Mouse (Mus musculus) 3134 (cell line): ENCODE measurements around the gene Cdkal1.
A peak's percentile ranks its signal among the peaks of the same experiment; 100 is the strongest.

Experiments used
- DNase-seq: peaks from one replicate; pipeline ENCODE4 v3.0.0-alpha.2; 2011; ENCODE audit warnings: low spot score; ENCODE audit not compliant: insufficient read length; ENCODE audit errors: extremely low read depth

Cdkal1 gene

DNA sequence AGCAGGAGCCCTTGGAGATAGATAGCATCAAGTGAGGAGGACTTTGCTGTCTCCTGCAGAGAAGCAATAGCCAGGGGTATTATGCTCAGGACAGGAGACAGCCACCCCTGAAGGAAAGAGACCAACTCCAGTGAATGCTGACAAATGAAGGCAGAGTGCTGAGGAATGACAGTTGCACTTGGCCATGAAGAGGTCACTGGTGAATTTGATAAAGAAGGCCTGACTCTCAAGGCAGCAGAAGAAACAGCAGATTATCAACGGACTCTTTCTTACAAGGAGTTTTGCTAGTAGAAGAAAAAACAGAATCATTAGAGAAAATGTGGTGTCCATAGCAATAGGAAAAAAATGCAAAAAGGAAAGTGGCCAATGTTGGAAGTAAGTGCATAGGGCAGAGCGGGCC, 37.2 kb downstream of the Cdkal1 start:
- DNase-seq: no peak

DNA sequence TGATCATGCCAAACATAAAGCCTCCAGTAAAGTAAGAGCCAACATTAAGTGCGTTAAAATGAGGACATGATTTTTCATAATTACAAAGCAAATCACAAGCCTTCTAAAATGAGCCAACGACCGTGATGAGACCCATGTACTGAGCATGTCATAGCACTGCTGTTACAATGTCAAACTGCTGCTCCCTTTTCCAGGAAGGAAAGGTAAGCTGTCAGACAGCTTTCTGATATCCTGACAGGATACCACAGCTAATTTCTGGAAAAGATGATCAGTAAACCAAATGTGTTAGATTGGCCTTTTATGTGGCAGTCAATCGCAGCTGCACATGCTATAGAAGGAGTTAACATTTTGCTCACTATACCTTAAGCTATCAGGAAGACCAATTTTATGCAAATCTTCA, 44.7 kb downstream of the Cdkal1 start:
- DNase-seq: no peak

DNA sequence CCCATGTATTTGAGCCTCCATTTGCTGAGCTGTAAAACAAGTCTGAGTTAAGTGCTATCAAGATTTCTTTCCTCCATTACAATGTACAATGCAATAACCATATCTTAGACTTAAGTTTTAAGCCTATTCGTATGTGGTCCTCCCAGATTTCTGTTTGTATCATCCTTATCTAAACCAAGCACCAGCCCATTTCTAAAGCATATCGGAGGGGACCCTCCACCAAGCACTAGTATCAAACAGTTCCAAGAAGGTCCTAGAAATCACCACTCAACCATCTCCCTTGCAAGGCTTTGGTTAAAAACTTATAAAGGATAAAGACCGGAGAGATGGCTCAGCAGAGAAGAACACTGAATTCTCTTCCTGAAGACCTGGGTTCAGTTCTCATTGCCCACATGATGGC, 47.1 kb downstream of the Cdkal1 start:
- no peak for DNase-seq

DNA sequence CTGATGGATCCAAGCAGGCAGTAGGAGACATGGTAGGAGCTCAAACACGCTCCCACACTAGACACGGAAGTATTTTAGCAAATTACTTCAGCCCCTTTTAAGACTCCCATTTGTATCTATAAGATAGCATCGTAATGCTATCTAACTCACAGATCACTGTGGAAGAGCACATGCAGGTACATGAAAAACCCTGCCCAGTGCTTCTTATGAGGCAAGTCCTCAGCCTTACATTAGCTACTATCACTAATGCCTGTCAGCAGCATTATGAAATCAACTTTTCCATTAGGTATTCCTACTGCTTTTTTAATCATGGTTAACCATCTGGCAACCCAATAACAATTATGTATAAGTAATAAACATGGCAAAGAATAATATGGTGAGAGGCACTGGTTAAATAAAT, 47.5 kb downstream of the Cdkal1 start:
- no peak for DNase-seq

DNA sequence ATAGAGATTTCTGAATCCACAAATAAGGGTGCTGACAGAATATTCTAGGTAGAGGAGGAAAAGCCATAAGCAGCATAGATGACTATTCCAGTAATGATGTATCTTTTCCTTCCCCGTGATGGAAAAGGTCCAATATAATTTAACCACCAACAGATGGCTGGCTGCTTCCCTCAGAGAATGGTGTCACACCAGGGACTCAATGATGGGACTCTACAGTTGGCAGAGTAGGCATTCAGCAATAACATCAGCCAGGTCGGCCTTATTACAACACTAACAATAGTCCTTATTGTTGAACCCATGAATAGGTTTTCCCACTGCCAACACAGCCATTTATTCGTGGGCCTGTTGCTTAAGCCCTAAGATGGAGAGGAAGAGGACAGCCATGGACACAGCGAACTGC, 48.6 kb downstream of the Cdkal1 start:
- no peak for DNase-seq

DNA sequence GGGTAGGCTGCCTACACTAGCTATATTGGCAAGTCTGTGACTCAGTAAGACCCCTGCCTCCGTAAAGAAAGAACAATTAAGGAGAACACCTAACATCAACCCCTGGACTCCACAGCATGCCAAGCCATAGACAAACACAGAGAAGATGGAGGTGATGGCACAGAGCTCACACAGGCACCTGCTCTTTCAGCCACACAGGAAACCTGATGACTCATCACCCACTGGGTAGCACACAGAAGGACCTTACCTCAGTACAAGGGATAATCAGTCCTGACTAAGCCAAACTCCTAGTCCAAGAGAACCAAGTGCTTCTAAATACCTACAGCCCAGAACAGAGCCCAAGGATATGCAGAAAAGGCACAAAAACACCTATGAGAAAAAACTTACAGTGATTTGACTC, 50.2 kb downstream of the Cdkal1 start:
- no peak for DNase-seq

DNA sequence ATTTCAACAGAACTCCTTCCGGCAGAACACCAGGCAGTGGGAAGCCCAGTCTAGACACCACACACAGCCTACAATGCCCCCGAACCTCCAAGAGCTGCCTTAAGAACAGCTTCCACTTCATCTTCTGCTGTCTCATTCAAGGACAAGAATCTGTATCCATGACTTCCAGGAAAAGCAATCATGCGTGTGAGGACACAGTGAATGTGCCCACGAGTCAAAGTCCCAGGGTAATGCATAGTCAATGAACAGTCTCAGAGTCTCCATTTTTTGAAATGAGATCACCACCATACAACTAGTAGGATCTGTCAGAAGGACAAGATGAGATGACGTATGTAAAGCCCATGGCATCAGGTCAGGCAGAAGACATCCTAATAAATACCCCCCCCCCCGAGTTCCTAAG, 51.4 kb downstream of the Cdkal1 start:
- DNase-seq: no peak

DNA sequence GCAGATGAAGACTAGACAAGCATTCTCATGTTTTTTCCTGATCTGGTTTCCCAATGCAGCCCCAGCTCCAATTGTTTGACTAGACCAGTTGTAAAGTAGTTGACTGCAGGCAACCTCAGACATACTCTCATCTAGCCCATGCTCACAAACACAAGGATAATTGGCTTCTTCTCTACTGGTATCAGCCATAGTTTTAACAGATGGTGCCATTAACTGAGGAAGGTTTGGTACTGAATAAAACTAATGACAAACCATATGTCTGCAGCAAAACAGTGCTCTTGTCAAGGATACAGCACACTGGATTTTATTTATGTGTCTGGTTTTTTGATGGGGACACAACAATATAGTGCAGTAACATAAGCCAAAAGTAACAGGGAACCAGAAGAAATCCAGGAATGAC, 52.8 kb downstream of the Cdkal1 start:
- no peak for DNase-seq

DNA sequence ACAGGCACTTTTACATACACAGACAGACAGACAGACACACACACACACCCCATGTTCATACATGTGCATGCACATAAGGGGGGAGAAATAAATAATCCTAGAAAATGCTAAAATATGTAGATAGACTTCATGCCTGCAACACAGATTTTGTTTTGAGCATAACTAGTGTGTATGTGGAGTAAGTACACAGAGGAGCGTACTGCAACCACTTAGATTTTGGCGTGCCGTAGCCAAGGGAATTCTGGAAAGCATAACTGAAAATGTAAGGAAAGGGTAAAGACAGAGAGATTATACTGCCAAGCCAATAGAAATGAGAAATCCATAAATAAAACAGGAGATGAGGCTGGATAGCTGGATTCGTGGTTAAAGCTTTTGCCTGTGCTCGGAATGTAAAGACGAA, 55.4 kb downstream of the Cdkal1 start:
- no peak for DNase-seq

DNA sequence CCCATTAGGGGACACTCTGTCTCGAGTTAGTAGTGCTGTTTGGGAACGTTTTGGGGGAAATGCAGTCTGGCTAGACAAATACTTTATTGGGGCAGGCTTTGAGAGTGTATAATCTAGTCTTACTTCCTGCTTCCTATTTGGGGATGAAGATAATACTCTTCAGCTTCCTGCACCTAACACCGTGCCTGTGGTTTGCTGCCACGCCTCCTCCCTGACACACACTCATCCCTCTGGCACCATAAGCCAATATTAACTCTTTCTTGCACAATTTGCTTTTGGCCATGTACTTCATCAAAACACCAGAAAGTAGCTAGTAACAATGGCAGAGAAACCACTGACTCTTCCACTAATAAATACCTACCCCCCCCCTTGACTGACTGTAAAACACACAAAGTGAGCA, 63.4 kb downstream of the Cdkal1 start:
- DNase-seq: no peak

DNA sequence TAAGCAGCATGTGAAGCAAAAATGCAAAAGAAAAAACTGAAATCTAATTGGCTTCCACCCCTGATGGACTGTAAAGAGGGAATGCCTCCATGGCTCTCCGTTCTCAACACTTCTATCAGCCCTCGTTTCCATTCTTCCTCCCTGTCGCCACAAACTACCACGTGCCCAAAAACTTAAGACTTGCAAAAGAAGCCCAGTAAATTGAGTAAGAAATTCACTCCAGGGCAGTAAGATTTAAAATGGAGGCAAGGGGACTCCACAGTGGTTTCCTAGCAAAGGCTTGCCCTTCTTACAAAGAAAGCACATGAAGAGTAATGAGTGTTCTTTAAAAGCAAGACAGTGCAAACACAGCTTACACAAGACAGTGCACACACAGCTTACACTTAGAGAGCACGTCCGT, 64.0 kb downstream of the Cdkal1 start:
- no peak for DNase-seq

DNA sequence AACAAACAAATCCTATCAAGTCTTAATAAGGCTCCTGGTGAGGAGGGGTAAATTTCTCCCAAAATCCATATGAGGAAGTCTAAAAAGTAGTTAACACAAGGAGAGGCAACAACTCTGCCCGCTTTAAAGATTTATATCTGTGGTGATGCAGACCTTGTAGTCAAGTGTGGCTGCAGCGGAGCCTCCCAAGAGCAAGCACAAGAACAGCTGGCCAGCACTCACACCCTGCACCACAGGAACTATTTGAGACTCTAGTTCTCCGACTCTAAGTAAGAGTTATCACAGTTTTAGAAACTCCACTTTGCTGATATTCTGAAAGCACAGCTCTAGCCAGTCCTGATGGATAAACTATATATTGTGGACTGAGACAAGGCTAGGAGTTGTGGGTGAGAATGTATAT, 68.5 kb downstream of the Cdkal1 start:
- no peak for DNase-seq

DNA sequence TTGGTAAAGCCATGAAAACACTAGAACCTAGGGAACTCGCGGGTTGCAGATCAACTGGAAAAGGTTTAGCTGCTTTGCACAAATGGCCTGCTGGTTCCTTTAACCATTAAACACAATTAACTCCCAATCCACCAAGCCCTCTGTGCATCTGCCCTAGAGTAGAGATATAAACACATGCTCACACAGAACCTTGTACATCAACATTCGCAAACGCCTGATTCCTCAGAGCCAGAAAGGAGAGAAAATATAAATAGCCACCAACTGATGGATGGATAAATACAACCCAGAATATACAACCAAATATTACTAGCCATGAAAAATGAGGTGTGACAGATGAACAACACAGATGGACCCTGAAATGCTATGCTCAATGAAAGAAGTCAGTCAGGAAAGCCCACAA, 70.6 kb downstream of the Cdkal1 start:
- DNase-seq: no peak

DNA sequence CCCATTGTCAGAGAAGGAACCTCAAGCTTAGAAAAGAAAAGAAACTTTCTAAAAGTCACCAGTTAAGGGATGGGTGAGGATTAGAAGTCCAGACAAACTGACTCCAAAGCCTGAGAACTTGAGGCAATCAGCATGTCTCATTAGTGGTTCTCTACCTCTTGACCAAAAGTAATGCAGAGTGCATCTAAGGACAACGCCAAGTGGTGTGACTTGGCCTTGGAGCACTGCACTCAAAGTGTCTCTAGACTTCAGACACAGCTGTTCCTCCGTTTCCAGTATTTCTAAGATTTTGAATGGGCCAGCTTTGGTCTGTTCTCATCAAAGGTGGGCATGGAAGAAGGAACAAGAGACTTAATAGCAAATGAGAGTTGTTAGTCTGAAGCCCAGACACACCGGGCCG, 74.1 kb downstream of the Cdkal1 start:
- DNase-seq: no peak

DNA sequence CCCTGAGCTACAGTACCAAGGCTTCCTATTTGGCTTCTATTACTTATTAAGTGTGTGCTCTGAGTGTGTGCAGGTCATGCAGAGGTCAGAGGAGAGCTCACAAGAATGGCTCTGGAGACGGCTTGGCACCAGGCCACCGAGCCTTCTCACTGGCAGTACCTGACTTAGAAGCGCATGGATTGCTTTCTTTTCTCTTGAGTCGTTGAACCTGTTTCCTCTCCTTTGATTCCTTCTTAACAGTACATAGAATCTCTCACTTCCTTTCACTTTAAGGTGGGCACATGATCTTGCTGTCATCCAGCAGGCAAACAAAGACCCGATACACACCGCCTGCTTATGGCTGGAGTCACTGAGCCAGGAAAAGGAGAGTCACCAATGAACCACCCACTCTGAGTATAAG, 74.8 kb downstream of the Cdkal1 start:
- DNase-seq: no peak

DNA sequence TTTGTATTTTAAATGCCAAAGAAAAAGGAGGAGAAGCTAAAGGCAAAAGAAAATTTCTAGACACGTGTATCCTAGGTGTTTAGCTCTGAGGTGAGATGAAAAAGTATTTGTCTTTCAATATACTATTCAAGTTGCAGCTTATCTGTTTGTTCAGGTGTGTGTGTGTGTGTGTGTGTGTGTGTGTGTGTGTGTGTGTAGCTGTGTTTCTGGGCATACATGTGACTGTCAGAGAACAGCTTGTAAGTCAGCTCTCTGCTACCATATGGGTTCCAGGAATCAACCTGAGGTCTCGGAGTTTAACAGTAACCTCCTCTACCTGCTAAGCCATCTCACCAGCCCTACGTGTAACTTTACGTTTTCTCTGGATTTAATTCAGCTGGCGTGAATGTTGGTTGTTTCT, 76.0 kb downstream of the Cdkal1 start:
- no peak for DNase-seq

DNA sequence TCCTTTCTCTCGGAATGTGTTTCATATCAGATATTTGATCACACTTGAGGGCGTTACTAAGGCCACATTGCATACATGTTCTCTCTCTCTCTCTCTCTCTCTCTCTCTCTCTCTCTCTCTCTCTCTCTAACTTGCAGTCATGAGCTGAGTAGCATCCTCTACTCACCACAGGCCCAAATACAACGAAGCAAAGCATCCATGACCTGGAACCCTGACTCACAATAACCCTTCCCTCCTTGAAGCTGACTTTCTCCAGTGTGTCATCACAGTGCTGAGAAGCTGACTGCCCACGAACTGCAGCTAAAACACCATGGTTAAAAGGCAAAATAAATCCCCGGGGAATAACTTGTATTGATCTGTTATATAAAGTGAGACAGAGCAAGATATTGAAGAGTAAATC, 76.4 kb downstream of the Cdkal1 start:
- no peak for DNase-seq

DNA sequence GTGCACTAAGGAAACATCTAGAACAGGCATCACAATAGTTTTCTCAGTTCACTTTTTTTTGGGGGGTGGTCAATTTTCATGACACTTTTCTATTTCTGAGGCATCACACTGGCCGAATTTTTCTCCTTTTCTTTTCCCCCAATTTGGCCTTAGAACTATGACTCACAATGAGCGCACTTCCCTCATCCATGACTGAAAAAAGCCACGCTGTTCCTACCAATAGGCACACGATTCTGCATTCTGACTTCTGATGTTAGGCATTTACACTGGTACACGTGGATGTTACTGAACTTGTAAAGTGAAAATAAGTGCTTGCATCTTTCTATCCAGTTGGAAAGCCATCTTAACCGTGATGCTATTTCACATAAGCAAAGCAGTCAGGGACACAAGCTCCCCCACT, 77.3 kb downstream of the Cdkal1 start:
- DNase-seq: peak; percentile 7

DNA sequence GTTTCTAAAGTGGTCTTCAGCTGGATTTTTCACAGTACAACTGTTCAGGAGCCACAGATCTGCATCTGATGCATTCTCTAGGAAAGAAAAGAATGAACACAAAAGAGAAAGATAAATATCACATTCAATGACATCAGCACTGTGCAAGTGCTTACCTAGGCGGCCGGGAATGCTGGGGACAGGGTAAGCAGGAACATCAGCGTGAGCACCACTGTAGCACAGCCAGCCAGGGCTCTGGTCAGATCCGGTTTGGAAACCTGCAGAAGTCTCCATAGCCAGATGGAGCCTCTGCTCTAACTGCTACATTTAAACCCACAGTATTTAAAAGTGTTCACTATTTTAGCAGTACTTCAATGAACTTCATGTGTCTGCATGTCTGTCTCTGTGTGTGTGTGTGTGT, 78.2 kb downstream of the Cdkal1 start:
- DNase-seq: no peak

DNA sequence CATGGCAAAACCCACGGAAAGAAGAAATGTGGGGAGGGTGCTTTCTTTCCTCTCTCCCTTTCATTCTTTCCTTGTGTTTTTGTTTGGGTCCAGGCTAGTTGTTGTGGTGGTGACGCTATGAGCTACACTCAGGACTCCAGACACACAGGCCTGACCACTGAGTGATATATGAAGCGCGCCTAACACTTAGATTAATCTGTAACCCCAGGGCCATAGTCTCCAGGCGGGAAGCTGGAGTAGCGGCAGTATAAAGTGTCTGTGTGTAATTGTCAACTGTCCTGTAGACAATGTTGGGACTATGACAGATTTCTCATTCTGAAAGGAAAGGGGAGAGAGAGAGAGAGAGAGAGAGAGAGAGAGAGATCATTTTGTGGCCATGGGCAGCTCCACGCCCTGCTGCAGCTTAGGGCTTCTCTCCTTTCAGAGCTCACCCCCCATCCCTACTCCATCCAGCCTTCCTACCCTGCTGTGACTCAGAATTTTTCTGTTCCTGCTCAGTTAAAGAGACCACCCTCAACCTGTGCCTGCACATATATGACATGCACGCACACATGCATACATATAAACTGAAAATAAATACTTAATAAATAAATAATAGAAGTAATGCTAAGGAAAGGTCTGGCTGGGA, 79.8 kb downstream of the Cdkal1 start:
- DNase-seq: no peak

DNA sequence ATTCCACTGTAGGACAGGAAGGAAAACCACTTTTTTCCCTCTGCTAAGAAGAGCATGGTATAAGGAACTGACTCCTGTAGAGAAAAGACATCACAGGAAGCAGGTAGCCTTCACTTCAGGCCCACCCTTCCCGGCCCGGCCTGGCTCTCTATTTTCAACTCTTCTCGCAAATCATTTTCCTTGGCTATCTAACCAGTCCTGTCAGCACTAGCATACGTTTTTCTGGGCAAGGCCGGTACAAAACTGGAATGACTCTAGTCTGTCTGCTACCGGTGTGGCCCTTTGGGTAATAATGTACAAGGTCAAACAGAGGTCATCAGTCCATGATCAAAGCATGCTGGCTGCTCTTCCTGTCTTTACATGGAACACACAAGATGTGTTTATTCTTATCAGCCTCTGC, 81.9 kb downstream of the Cdkal1 start:
- no peak for DNase-seq

DNA sequence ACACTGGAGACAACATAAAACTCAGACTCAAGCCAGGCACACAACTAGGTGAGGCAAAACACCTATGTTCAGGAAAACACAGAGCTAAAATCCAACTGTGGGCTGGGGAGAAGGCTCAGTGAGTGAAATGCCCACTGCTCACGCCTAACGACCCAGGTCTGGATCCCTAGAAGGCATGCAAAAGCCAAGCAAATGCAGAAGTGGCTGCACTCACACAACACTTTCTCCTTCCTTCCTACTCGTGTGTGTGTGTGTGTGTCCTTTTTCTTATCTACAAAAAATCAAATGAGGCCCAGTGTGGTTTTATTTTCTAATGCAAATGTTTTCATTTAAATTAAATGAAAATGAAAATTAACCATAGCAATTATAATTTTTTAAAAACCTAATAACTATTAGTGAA, 82.5 kb downstream of the Cdkal1 start:
- DNase-seq: no peak

DNA sequence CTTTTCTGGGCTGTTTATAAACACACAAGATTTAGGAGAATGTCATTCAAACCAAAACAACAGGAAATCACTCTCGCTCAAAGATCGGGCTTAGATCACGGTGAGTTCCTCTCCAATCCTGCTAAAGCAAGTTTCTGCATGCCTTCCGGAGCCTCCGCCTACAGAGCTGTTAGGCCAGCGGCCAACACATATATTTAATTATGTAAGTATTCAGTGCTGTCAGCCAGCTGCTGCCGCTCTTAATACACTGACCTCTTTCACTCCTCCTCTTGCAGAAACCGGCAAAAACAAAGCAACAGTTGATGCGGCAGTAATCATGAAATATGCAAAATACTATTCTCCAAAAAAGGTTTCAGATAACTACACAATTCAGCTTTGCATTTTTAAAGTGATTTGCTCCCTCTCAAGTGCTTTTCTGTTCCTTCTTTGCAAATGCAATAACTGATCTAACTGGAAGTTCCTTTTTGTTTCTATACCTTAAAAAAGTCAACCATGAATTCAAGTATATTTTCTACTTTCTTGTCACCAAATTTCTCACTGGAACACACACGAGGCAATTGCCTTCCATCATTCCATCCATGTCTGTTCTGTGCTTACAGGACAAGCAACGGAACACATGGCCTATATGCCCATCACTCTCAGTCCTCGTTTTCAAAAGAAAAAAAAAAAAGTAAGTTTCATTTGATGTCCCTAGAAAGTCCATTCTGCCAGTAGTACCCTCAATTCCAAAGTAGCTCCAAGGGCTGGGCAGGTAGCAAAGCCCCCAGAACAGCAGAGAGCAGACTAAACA, 85.6 kb downstream of the Cdkal1 start:
- no peak for DNase-seq
